Mouse (Mus musculus) C2C12 (cell line): Measurements from ENCODE around the gene Adcyap1r1.

Experiments
- CTCF ChIP-seq: IDR thresholded peaks from one replicate; pipeline ENCODE4 v1.5.1; 2011; ENCODE audit not compliant: control insufficient read depth, insufficient read depth, insufficient read length
- FOSL1 ChIP-seq: IDR thresholded peaks from one replicate; pipeline ENCODE4 v1.8.0; 2011; ENCODE audit warnings: mild to moderate bottlenecking, low read length; ENCODE audit not compliant: poor library complexity, insufficient read depth, severe bottlenecking
- MAX ChIP-seq: IDR thresholded peaks from one replicate; pipeline ENCODE4 v1.6.1; 2011; ENCODE audit warnings: mild to moderate bottlenecking, control low read depth
- MYOD1 ChIP-seq: IDR thresholded peaks from one replicate; pipeline ENCODE4 v1.6.1; 2011; ENCODE audit warnings: low read depth; ENCODE audit not compliant: control insufficient read depth, insufficient read length
- MYOG ChIP-seq: IDR thresholded peaks from one replicate; pipeline ENCODE4 v1.6.1; 2011; ENCODE audit not compliant: control insufficient read depth, insufficient read length; ENCODE audit errors: extremely low read depth
- USF1 ChIP-seq: IDR thresholded peaks from one replicate; pipeline ENCODE4 v1.6.1; 2011; ENCODE audit warnings: low read depth, mild to moderate bottlenecking, control low read depth, moderate library complexity

DNA sequence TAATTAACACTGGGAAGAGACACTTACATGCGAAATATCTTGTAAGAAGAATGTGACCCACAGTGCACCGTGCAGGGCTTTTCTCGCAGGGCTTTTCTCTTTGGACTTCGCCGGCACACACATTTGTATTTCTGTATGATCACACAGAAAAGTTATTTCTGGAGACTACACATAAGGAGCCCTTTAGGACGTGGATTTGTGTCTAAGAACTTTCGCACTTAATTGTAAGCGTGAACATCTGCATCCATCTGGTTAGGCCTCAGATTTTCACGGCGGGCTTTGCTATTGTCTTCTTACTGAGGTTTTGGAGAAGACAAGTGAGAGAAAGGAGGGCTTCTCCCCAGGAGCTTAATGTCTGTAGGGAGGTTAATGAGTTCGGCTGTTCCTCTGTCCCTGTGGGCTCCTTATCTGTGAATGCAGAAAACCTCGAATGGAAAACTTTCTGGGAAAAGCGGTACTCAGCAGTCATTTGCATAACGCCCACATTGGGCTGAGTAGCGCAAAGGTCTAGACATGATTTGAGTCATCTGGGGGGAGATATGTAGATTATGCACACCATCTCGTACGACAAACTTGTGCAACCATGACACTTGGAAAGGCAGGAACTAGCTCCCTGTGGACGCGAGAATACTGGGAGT lies 60.4 kb downstream of the Adcyap1r1 start:
- TF ChIP-seq CTCF, result no peak
- TF ChIP-seq FOSL1, result no peak
- TF ChIP-seq MAX, result no peak
- no peak for TF ChIP-seq MYOD1
- TF ChIP-seq USF1, result no peak
- no peak for TF ChIP-seq MYOG
